Mouse (Mus musculus) sigmoid colon, adult 10 weeks (tissue): ENCODE data around the gene St3gal5. TPM values are rescaled to one million over a fixed set of nuclear protein-coding genes. Genes with fewer than 3 reads are reported as not detected.

Source experiments
- polyA plus RNA-seq: library from polyadenylated mRNA; stranded (reverse); fragments of 350-450 nt; fragmentation: Illumina TruSeq; extraction: RNeasy Lipid Tissue Mini Kit (QIAGEN cat#74804); gene quantifications from one replicate; pipeline ENCODE4 v1.2.3, GENCODE M21; 2014; ENCODE audit warnings: low read depth, low replicate concordance

St3gal5 gene
- polyA plus RNA-seq: 2.2 TPM

GRCm38 (mm10) chr6:72097181-72097995, at the start of gene St3gal5:
Gene St3gal5 (plus strand): TSS chr6:72097592.

Other genes with a start within 250 kb of the St3gal5 start
- 218 TPM for gene Ptcd3, start 188.8 kb upstream of the St3gal5 start, polyA plus RNA-seq
- 5.8 TPM for gene Polr1a, start 188.5 kb upstream of the St3gal5 start, polyA plus RNA-seq
- gene Atoh8, start 138.0 kb downstream of the St3gal5 start, polyA plus RNA-seq: not detected
- gene Sftpb, start 207.0 kb downstream of the St3gal5 start, polyA plus RNA-seq: not detected
- gene Usp39, start 247.6 kb downstream of the St3gal5 start, polyA plus RNA-seq: 29.1 TPM
- gene 0610030E20Rik, start 249.7 kb downstream of the St3gal5 start, polyA plus RNA-seq: 62.5 TPM